Mouse (Mus musculus) hindbrain, embryonic 15.5 days (tissue): ENCODE measurements around the gene Foxa3. TPM values are rescaled to one million over a fixed set of nuclear protein-coding genes. Genes with fewer than 3 reads are reported as not detected.

Experiments used
- ATAC-seq: fragments of 200-750 bp; cut with Nextera tagmentation; 2 replicates; pipeline ENCODE4 v1.8.0; 2017; ENCODE audit warnings: low read depth, moderate number of reproducible peaks, moderate TSS enrichment; ENCODE audit not compliant: low FRiP score
- H3K27ac ChIP-seq: fragments of 300-500 bp; sonication (generic); replicated peaks from 2 replicates; pipeline ENCODE4 v1.5.1; 2015; ENCODE audit warnings: mild to moderate bottlenecking, inconsistent platforms
- H3K27me3 ChIP-seq: fragments of 300-500 bp; sonication (generic); 2 replicates; pipeline ENCODE4 v1.6.1; 2015; ENCODE audit warnings: control low read depth, inconsistent platforms
- H3K36me3 ChIP-seq: fragments of 300-500 bp; sonication (generic); 2 replicates; pipeline ENCODE4 v1.6.1; 2015; ENCODE audit warnings: control low read depth, inconsistent platforms
- H3K4me1 ChIP-seq: fragments of 300-500 bp; sonication (generic); replicated peaks from 2 replicates; pipeline ENCODE4 v1.6.1; 2015; ENCODE audit warnings: control low read depth, inconsistent platforms
- H3K4me2 ChIP-seq: fragments of 300-500 bp; sonication (generic); 2 replicates; pipeline ENCODE4 v1.6.1; 2015; ENCODE audit warnings: moderate library complexity, mild to moderate bottlenecking, inconsistent platforms
- H3K4me3 ChIP-seq: fragments of 300-500 bp; sonication (generic); 2 replicates; pipeline ENCODE4 v1.5.1; 2015; ENCODE audit warnings: mild to moderate bottlenecking, inconsistent platforms
- H3K9ac ChIP-seq: fragments of 300-500 bp; sonication (generic); 2 replicates; pipeline ENCODE4 v1.6.1; 2015; ENCODE audit warnings: inconsistent platforms
- H3K9me3 ChIP-seq: fragments of 300-500 bp; sonication (generic); 2 replicates; pipeline ENCODE4 v1.6.1; 2016; ENCODE audit warnings: control low read depth, inconsistent platforms
- WGBS: fragments of 180-500 bp; shearing (Covaris S2); methylation state at CpG from one replicate; pipeline ENCODE4 v1.1.7; 2015; 5-methylcytosine and 5-hydroxymethylcytosine counted together
- polyA plus RNA-seq: library from polyadenylated mRNA; unstranded; fragments of >200 nt; fragmentation: Nextera tagmentation; extraction: Ambion mirVana; gene quantifications from 2 replicates; pipeline ENCODE4 v1.2.1, GENCODE M21; 2015

The Foxa3 gene
- polyA plus RNA-seq, 1 experiment from 2014 or later = not detected

DNA sequence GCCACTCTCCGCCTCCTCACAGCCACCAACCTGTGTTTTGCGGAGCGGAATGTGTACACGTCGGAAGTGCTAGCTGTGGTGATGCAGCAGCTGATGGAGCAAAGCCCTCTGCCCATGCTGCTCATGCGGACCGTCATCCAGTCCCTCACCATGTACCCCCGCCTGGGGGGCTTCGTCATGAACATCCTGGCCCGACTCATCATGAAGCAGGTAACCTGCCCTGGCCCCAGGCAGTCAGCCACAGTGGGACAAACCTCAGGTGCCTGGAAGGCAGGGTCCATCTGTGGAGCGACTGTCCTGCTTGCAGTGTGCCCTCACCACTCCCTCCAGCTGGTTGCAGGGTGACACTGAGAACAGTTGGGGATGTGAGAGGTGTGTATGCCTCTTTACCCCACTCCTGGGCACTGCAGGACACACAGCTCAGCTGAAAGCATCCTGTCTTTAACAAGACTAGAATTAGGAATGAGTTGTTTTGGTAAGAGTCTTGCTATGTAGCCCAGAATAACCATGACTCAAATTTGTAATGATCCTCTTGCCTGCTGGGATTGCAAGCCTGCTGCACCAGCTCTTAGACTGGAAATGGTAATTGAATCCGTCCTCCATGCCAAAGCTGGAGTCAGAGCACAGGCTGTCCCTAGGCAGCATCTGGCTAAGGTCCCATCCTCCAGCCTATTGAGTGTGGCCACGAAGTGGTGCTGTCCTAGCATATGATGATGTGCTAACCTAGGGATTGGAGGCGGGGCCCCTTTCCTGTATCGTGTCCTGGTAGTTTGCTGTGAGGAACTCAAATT, 29.2 kb upstream of the Foxa3 start:
- Histone ChIP-seq H3K4me3 (no peak overlapping the region), H3K36me3 (peaks cover 40% of the 10 kb centered on the region), H3K27ac (no peak overlapping the region), H3K9me3 (no peaks in the 10 kb centered on the region), H3K9ac (no peak overlapping the region), H3K4me2 (no peak overlapping the region), H3K27me3 (no peaks in the 10 kb centered on the region), H3K4me1 (peaks cover 10% of the 10 kb centered on the region)
- no peak for ATAC-seq
- WGBS = 93% methylated on average over 15 of the region's 15 CpGs

DNA sequence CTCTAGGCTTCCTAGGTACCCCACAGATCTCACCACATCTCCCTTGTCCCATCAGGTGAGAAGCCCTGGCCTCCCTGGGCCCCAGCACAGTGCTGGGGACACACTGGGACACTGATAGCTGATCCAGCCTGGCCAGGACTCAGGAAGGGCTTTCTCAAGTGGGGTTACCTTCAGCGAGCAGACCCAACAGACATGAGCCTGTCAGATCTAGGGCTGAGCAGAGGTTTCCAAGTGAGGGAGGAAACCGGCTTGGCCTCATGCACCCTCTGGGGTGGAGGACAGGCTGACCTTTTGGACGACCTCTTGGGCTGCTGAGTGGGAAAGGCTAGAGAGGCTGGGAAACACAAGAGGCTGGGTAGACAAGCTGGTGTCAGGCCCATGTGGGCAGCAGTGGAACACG, 27.8 kb upstream of the Foxa3 start:
- H3K27me3 ChIP-seq = no peaks in the 10 kb centered on the region
- ATAC-seq = no peak
- H3K27ac ChIP-seq = no peak overlapping the region
- no peak overlapping the region for H3K9ac ChIP-seq
- WGBS = 72% methylated on average over 4 of the region's 4 CpGs
- H3K9me3 ChIP-seq = no peaks in the 10 kb centered on the region
- H3K4me2 ChIP-seq = no peak overlapping the region
- peaks cover 50% of the 10 kb centered on the region for H3K36me3 ChIP-seq
- no peak overlapping the region for H3K4me3 ChIP-seq
- H3K4me1 ChIP-seq = peaks cover 10% of the 10 kb centered on the region

DNA sequence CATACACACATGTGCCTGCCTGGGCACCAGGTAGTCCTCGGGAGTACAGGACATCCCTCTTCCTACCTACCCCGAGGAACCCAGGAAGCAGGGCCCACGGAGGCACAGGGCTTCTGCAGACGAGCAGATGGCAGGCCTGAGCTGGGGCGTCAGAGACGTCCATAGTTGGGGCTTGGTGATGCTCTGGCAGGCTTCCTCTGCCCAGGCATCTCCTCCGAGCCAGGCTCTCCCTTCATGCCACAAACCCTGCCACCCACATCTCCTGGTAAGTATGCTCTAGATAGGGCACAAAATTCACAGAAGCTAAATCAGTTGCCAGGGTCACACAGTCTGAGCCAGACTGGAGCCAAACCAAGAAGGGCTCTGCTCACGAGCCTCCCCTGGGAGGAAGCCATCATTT, 26.8 kb upstream of the Foxa3 start:
- H3K4me3 ChIP-seq = no peak overlapping the region
- H3K4me1 ChIP-seq = peaks cover 10% of the 10 kb centered on the region
- 89% methylated on average over 8 of the region's 8 CpGs for WGBS
- no peak overlapping the region for H3K4me2 ChIP-seq
- no peaks in the 10 kb centered on the region for H3K9me3 ChIP-seq
- peaks cover 60% of the 10 kb centered on the region for H3K36me3 ChIP-seq
- H3K9ac ChIP-seq = no peak overlapping the region
- no peaks in the 10 kb centered on the region for H3K27me3 ChIP-seq
- ATAC-seq = no peak
- H3K27ac ChIP-seq = no peak overlapping the region

DNA sequence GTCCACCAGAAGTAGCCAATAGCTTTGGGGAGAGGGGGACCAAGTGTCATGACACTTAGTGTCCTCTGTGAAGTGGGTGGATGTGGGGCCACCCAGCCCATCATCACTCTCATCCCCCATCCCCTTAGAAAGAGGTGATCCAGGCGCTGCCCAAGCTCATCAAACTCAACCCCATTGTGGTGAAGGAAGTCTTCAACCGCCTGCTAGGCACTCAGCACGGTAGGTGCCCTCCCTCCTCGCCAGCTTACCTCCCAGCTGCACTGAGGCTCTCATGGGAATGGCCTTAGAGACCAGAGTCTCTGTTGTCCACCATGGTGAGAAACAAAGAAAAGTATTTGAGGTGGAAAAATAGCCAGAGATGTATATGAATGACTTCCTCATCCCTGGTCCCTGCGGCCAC, 25.9 kb upstream of the Foxa3 start:
- H3K27ac ChIP-seq = no peak overlapping the region
- peaks cover 70% of the 10 kb centered on the region for H3K36me3 ChIP-seq
- ATAC-seq = no peak
- no peak overlapping the region for H3K4me2 ChIP-seq
- H3K9ac ChIP-seq = no peak overlapping the region
- no peak overlapping the region for H3K4me3 ChIP-seq
- H3K4me1 ChIP-seq = peaks cover 3% of the 10 kb centered on the region
- WGBS = 95% methylated on average over 5 of the region's 5 CpGs
- H3K27me3 ChIP-seq = no peaks in the 10 kb centered on the region
- H3K9me3 ChIP-seq = no peaks in the 10 kb centered on the region

DNA sequence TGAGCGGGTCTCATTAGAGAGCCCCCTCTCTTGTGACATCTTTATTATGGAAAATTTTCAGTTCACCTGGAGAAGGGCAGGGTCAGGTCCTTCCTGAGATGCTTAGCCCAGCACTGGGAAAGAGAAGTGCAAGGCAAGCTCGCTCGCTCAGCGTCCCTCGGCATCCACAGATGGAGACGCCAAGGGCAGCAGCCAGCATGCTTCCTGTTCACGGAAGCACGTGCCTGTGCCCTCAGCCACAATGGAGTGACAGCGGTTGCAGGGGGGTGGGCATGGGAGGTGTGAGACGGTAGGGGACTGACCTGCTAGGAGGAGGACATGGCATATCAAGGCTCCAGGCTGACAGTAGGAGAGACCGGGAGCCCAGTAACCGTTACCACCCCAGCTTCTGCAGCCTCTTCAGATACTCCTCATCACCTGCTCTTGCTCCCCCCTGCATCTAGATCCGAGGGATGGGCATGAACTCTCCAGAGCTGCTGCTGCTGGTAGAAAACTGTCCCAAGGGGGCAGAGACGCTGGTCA, 24.7 kb upstream of the Foxa3 start:
- Histone ChIP-seq H3K36me3 (peaks cover 79% of the 10 kb centered on the region), H3K27ac (no peak overlapping the region), H3K9ac (no peak overlapping the region), H3K27me3 (no peaks in the 10 kb centered on the region), H3K4me1 (no peaks in the 10 kb centered on the region), H3K9me3 (no peaks in the 10 kb centered on the region), H3K4me2 (no peak overlapping the region), H3K4me3 (no peak overlapping the region)
- 88% methylated on average over 14 of the region's 14 CpGs for WGBS
- no peak for ATAC-seq

DNA sequence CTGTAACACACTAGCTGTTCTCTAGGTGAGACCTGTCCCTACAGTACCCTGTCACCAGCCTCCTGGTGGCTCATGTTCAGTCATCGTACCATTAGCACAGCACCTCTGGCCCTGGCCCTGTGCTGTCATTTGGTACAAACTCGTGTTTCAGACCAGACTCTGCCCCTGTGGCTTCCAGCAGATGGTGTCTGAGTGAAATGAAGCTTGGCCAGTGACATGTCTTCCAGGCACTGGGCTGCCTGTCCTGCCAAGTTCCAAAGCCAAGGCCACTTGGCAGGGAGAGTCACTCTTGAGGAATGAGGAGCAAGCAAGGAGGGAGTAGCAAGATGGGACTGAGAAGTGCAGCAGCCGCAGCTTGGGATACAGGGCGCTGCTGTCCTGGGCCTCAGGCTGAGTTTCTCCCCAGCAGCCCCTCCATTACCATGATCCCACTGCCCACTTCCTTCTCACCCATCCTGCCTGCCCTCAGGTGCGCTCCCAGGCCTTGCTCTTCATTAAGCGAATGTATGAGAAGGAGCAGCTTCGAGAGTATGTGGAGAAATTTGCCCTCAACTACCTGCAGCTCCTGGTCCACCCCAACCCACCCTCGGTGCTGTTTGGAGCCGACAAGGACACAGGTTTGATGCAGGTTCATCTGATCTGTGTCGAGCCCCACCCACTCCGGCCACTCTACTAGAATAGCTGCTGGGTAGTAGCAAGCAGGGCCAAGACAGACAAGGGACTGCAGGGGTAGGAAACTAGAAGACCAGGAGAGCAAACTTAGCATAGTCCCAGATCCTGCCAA, 23.1 kb upstream of the Foxa3 start:
- Histone ChIP-seq H3K9me3 (no peaks in the 10 kb centered on the region), H3K4me2 (no peak overlapping the region), H3K4me3 (no peak overlapping the region), H3K9ac (no peak overlapping the region), H3K36me3 (peaks cover 92% of the 10 kb centered on the region), H3K27ac (no peak overlapping the region), H3K4me1 (no peaks in the 10 kb centered on the region), H3K27me3 (no peaks in the 10 kb centered on the region)
- 95% methylated on average over 11 of the region's 11 CpGs for WGBS
- no peak for ATAC-seq

DNA sequence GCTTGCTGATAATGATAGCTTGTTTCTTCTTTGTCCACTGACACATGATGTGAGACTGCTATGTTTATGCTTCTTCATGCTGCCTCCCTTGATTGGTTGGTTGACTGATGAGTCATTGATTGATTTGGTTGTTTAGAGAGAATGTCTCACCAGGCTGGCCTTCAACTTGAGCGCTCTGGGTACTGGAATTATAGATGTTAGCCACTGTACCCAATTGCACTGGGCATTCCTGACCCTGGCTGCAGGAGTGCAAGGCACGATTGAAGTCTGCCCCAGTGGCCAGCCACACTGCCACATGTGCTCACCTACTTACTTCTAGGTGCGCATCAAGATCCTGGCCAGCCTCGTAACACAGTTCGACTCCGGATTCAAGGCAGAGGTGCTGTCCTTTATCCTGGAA, 21.3 kb upstream of the Foxa3 start:
- Histone ChIP-seq H3K9ac (no peak overlapping the region), H3K9me3 (no peaks in the 10 kb centered on the region), H3K4me3 (no peak overlapping the region), H3K36me3 (peaks cover 93% of the 10 kb centered on the region), H3K4me1 (no peaks in the 10 kb centered on the region), H3K27me3 (no peaks in the 10 kb centered on the region), H3K4me2 (no peak overlapping the region), H3K27ac (no peak overlapping the region)
- 97% methylated on average over 6 of the region's 6 CpGs for WGBS
- ATAC-seq = no peak

DNA sequence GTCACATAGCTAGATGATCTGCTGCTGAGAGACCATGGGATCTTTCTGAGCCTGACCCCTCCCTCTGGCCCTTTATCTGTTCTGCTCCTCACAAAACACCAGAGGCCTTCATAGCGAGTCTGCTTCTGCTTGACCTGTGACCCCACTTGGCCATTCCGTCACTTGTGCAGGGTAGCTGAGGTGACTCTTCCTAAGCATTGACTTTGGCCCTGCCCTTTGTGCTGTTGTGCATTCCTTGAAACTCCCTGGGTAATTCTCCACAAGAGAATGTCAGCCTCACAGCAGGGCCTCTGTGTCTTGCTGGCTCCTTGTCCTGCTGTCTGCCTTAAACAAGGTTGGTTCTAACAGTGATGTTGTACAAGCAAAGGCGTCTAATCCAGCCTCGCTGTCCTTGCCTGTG, 8.3 kb upstream of the Foxa3 start:
- ATAC-seq = no peak
- no peaks in the 10 kb centered on the region for H3K27me3 ChIP-seq
- no peak overlapping the region for H3K4me2 ChIP-seq
- H3K9ac ChIP-seq = no peak overlapping the region
- H3K27ac ChIP-seq = no peak overlapping the region
- 27% methylated on average over 4 of the region's 4 CpGs for WGBS
- no peak overlapping the region for H3K4me3 ChIP-seq
- H3K36me3 ChIP-seq = peaks cover 66% of the 10 kb centered on the region
- no peaks in the 10 kb centered on the region for H3K4me1 ChIP-seq
- H3K9me3 ChIP-seq = no peaks in the 10 kb centered on the region

DNA sequence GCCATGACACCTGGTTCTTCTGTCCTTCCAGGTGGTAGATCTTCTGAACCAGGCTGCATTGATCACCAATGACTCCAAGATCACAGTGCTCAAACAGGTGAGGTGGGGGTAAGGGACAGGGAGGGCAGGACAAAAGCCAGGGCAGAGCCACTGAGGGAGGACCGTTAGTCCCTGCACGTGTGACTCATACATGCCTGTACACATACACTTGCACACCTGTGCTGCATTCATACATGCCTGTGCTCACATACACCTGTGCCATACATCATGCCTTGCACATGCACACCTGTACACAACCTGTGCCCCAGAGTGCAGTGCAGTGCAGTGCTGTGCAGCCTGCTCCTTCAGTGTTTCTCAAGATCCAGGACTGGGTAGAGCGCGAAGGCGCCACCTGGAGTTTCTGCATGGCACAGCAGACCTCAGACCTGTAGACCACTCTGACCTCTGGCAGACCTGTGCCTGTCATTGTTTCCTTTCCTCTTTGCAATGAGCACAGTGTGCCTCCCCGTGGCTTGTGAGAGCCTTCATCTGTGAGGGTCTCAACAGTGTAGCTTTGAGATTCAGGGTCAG, 5.8 kb upstream of the Foxa3 start:
- H3K27ac ChIP-seq = no peak overlapping the region
- no peak overlapping the region for H3K4me3 ChIP-seq
- H3K9ac ChIP-seq = no peak overlapping the region
- H3K27me3 ChIP-seq = no peaks in the 10 kb centered on the region
- peaks cover 15% of the 10 kb centered on the region for H3K4me1 ChIP-seq
- 66% methylated on average over 6 of the region's 6 CpGs for WGBS
- H3K36me3 ChIP-seq = peaks cover 44% of the 10 kb centered on the region
- no peak overlapping the region for H3K4me2 ChIP-seq
- no peaks in the 10 kb centered on the region for H3K9me3 ChIP-seq
- peak; percentile 20; the same call in 1 of the 2 replicates for ATAC-seq

DNA sequence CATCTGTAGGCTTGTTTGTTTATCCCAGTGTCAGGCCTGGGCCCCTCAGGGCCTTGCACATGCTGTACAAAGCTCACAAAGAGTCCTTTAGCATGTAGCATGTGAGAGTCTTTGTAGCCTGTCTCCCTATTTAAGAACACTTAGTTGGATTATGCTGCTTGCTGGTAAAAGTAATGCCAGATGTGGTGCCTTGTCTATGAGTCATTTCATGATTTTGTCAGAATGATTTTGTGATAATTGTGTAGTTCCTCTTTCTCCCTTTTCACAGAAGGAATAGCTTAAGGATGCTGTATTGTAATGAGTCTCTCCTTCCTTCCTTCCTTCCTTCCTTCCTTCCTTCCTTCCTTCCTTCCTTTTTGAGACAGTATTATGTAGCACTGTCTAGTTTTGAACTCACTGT, 4.7 kb upstream of the Foxa3 start:
- Histone ChIP-seq H3K9ac (no peak overlapping the region), H3K4me2 (no peak overlapping the region), H3K27me3 (peaks cover 8% of the 10 kb centered on the region), H3K4me3 (no peak overlapping the region), H3K36me3 (peaks cover 36% of the 10 kb centered on the region), H3K27ac (no peak overlapping the region), H3K4me1 (peaks cover 17% of the 10 kb centered on the region), H3K9me3 (no peaks in the 10 kb centered on the region)
- no peak for ATAC-seq

DNA sequence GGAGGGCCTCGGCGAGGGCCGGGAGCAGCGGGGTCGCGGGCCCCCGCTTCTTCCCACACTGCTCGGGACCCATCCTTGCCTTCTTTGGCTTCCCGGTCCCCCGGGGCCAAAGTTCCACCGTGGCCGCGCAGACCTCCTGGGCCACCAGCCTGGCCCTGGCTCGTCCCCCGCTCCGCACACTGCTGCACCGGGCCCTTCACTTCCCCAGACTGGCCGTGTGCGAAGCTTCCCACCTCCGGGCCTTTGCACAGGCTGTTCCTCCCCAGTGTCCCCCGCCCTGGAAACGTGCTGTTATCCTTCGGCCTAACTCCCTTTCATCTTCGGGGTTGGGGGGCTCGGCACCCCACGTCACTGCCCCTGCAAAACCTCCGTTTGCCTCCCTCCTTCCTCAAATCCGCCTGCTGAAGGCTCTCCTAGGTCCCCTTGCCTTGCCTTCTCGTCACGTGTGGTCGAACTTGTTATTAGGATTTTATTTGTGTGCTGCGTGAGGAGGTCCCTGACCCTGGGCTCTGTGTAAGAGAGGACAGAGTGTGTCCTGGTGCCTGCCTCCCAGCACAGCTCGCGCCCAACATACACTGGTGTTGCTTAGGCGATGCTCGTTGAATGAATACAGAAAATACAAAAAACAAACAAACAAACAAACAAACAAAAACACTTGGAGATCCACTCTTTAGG, 1.4 kb upstream of the Foxa3 start:
- Histone ChIP-seq H3K4me3 (peak overlapping the region; percentile 81), H3K4me1 (peaks cover 17% of the 10 kb centered on the region), H3K27ac (peak overlapping the region; percentile 66), H3K9me3 (no peaks in the 10 kb centered on the region), H3K4me2 (peak overlapping the region; percentile 64), H3K9ac (peak overlapping the region; percentile 81), H3K36me3 (peaks cover 7% of the 10 kb centered on the region), H3K27me3 (peaks cover 38% of the 10 kb centered on the region)
- peak; percentile 67 for ATAC-seq
- WGBS = 1% methylated on average over 28 of the region's 36 CpGs
